Mouse (Mus musculus): ENCODE results near the gene Alpk1. TPM values are rescaled to one million over a fixed set of nuclear protein-coding genes. Genes with fewer than 3 reads are reported as not detected.
A peak's percentile ranks its signal among the peaks of the same experiment; 100 is the strongest.

Gene Alpk1
- polyA plus RNA-seq (2015; fragmentation: Nextera tagmentation; extraction: Ambion mirVana) = 0.61 and 0.80 TPM in 2 replicates

DNA sequence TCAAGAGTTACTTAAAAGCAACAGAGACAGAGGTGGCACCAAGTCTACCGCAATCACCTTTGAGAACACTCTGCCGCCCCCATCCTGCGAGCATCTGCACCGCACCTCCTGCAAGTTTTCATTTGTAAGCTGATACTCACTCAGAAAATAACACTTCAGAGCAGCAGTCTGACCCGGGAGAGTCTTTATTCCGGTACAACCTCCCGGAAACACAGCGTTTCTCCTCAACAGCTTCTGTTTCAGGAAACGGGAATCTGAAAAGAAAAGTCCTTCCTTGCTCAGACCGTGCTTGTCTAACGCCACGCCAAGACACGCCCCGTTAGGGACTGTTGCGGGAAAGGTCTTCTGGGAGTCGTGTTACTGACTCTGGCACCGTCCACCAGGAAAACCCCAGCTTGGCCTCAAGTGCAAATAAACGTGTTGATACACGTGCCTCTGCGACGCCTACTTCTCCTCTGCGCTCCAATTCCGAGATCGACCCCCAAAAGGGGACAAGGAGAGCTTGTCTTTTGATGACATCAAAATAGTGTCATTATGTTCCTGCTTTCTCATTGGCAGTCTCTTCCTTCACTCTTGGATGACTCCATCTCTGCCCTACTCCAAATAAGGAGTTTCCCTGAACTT, at the start of gene Alpk1:
Gene Alpk1 (minus strand): TSS at position 507 of the 624 bp plus-strand sequence.
- peak within 1 kb of the TSS; percentile 61 for H3K4me2 ChIP-seq
- ATAC-seq (ENCODE audit: low read depth) = no peak
- WGBS = 2% methylated on average over 24 of the region's 24 CpGs
- no peaks in the 10 kb centered on the region for H3K36me3 ChIP-seq
- H3K9me3 ChIP-seq = no peaks in the 10 kb centered on the region
- peaks cover 5% of the 10 kb centered on the region for H3K27me3 ChIP-seq
- H3K4me3 ChIP-seq = peak within 1 kb of the TSS; percentile 39
- no peak within 1 kb of the TSS for H3K27ac ChIP-seq (replicated peaks)
- H3K9ac ChIP-seq = 0 out of 2 replicates have a peak within 1 kb of the TSS, but pooled peaks have one; percentile 46
- H3K4me1 ChIP-seq (replicated peaks) = peaks cover 6% of the 10 kb centered on the region

DNA sequence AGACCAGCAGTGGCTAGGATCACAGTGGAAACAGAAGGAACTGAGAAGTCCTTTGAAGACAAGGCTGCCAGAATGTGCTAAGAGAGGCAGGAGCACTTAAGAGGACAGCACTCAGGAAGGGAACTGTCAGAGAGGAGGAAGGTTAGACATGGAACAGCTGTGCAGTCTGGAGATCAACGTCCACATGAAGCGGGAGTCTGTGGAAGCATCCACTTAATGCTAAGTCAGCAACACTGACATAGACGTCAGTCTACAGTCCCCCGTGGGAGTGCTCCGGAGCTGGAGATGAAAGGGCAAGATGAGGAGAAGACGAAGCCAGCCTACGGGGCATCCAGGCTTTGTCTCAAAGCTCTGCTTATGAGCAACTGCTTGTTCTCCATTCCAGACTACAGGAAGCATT, 46.8 kb upstream of the Alpk1 start:
- Histone ChIP-seq H3K9ac (no peak overlapping the region), H3K4me3 (no peak overlapping the region), H3K9me3 (no peaks in the 10 kb centered on the region), H3K27ac (replicated peaks) (peak overlapping the region; percentile 55), H3K36me3 (peaks cover 3% of the 10 kb centered on the region), H3K27me3 (no peaks in the 10 kb centered on the region), H3K4me2 (0 out of 2 replicates have a peak overlapping the region, but pooled peaks have one; percentile 3), H3K4me1 (replicated peaks) (peaks cover 20% of the 10 kb centered on the region)
- 37% methylated on average over 7 of the region's 7 CpGs for WGBS
- ATAC-seq (ENCODE audit: low read depth) = 0 out of 2 replicates have a peak, but pooled peaks have one; percentile 37

- ATAC-seq (ENCODE audit: low read depth) = no peak
- Histone ChIP-seq H3K9ac (no peak overlapping the region), H3K4me2 (0 out of 2 replicates have a peak overlapping the region, but pooled peaks have one; percentile 3), H3K4me1 (replicated peaks) (peaks cover 20% of the 10 kb centered on the region), H3K36me3 (peaks cover 8% of the 10 kb centered on the region), H3K9me3 (no peaks in the 10 kb centered on the region), H3K27ac (replicated peaks) (peak overlapping the region; percentile 55), H3K27me3 (no peaks in the 10 kb centered on the region), H3K4me3 (no peak overlapping the region)
- WGBS = 44% methylated on average over 7 of the region's 7 CpGs
Observed at GRCm38 (mm10) chr3:127826503-127826902, 46.2 kb upstream of the Alpk1 start.

- ATAC-seq (ENCODE audit: low read depth) = no peak
- Histone ChIP-seq H3K9ac (no peak overlapping the region), H3K4me1 (replicated peaks) (peaks cover 17% of the 10 kb centered on the region), H3K36me3 (peaks cover 25% of the 10 kb centered on the region), H3K4me2 (no peak overlapping the region), H3K27me3 (no peaks in the 10 kb centered on the region), H3K9me3 (no peaks in the 10 kb centered on the region), H3K4me3 (no peak overlapping the region), H3K27ac (replicated peaks) (no peak overlapping the region)
- WGBS = 62% methylated on average over 17 of the region's 17 CpGs
Observed at GRCm38 (mm10) chr3:127823886-127824863, 43.8 kb upstream of the Alpk1 start.

GRCm38 (mm10) chr3:127821209-127821608, 40.9 kb upstream of the Alpk1 start:
- Histone ChIP-seq H3K4me1 (replicated peaks) (peaks cover 5% of the 10 kb centered on the region; the same call in 1 of the 2 replicates), H3K27me3 (no peaks in the 10 kb centered on the region), H3K4me2 (no peak overlapping the region), H3K9ac (0 out of 2 replicates have a peak overlapping the region, but pooled peaks have one; percentile 8), H3K36me3 (peaks cover 37% of the 10 kb centered on the region), H3K9me3 (no peaks in the 10 kb centered on the region), H3K27ac (replicated peaks) (no peak overlapping the region), H3K4me3 (no peak overlapping the region)
- ATAC-seq (ENCODE audit: low read depth) = no peak
- 89% methylated on average over 5 of the region's 5 CpGs for WGBS

DNA sequence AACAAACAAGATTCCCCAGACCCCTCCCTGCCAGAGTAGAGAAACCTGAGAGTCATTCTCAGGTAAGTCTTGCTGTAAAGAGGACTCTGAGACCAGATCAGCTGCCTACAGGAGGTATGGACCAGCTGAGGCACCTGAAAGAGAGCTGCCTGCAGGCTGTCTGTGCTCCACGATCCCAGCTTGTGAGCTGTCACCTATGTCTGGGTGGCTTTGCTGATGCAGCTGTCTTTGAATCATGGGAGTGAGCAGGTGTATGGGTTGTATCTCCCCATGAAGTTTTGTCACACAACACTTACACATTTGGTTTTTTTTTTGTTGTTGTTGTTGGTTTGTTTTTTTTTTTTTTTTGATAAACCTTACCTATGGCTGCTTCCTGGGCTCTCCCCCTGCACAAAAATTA, 40.1 kb upstream of the Alpk1 start:
- H3K9ac ChIP-seq = no peak overlapping the region
- H3K9me3 ChIP-seq = no peaks in the 10 kb centered on the region
- H3K4me3 ChIP-seq = no peak overlapping the region
- H3K36me3 ChIP-seq = peaks cover 39% of the 10 kb centered on the region
- no peaks in the 10 kb centered on the region for H3K27me3 ChIP-seq
- peaks cover 5% of the 10 kb centered on the region; the same call in 1 of the 2 replicates for H3K4me1 ChIP-seq (replicated peaks)
- ATAC-seq (ENCODE audit: low read depth) = no peak
- no peak overlapping the region for H3K4me2 ChIP-seq
- H3K27ac ChIP-seq (replicated peaks) = no peak overlapping the region
- 95% methylated on average over 1 of the region's 1 CpGs for WGBS

GRCm38 (mm10) chr3:127818694-127819663, 38.7 kb upstream of the Alpk1 start:
- Histone ChIP-seq H3K27me3 (no peaks in the 10 kb centered on the region), H3K36me3 (peaks cover 42% of the 10 kb centered on the region), H3K27ac (replicated peaks) (no peak overlapping the region), H3K4me1 (replicated peaks) (no peaks in the 10 kb centered on the region), H3K4me3 (no peak overlapping the region), H3K9ac (no peak overlapping the region), H3K4me2 (no peak overlapping the region), H3K9me3 (no peaks in the 10 kb centered on the region)
- WGBS = 70% methylated on average over 11 of the region's 11 CpGs
- no peak for ATAC-seq (ENCODE audit: low read depth)

DNA sequence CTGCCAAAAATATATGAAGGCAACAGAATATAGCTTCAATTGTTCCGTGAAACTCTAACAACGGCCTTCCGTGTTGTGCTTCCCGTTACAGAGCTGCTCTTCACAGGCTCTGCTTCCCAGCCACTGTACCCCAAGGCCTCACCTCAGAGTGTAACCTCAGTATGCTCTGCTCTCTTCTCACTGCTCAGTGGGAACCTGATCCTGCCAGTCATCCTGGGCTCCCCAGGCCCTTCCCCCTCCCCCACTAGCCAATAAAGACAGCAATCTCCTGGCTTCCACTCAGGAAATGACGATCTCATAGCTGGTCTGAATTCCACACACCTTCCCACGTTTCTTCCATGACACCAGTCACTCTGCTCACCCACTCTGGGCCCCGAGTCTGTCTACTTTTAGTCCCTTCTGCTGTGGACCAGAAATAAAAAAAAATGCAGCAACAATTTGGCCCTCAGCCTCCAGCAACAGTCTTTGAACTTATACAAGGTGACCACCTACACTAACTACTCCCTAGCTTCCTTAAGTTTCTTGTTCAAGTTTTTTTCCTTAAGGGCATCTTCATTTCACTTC, 36.9 kb upstream of the Alpk1 start:
- Histone ChIP-seq H3K9me3 (no peaks in the 10 kb centered on the region), H3K4me2 (no peak overlapping the region), H3K27me3 (no peaks in the 10 kb centered on the region), H3K27ac (replicated peaks) (no peak overlapping the region), H3K36me3 (peaks cover 58% of the 10 kb centered on the region), H3K4me3 (no peak overlapping the region), H3K9ac (no peak overlapping the region), H3K4me1 (replicated peaks) (no peaks in the 10 kb centered on the region)
- WGBS = 67% methylated on average over 7 of the region's 7 CpGs
- ATAC-seq (ENCODE audit: low read depth) = no peak

DNA sequence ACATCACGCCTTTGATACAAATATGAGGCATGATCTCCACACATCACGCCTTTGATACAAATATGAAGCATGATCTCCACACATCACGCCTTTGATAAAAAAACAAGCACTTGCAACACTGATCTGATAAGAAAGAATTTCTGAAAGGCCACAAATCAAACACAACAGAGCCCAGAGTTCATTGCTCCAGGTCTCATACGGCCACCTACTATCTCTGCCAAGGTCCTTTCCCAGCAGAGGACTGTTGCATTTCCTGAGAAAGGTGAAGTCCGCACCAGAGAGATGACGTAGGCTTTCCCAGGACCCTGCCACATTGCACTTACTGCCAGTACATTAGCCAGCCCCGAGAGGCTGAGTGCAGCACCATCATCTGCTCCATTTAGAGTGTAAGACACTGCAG, 28.8 kb upstream of the Alpk1 start:
- Histone ChIP-seq H3K4me2 (no peak overlapping the region), H3K27ac (replicated peaks) (no peak overlapping the region), H3K4me1 (replicated peaks) (no peaks in the 10 kb centered on the region), H3K9ac (no peak overlapping the region), H3K9me3 (no peaks in the 10 kb centered on the region), H3K36me3 (peaks cover 73% of the 10 kb centered on the region), H3K4me3 (no peak overlapping the region), H3K27me3 (no peaks in the 10 kb centered on the region)
- no peak for ATAC-seq (ENCODE audit: low read depth)
- WGBS = 90% methylated on average over 7 of the region's 7 CpGs

DNA sequence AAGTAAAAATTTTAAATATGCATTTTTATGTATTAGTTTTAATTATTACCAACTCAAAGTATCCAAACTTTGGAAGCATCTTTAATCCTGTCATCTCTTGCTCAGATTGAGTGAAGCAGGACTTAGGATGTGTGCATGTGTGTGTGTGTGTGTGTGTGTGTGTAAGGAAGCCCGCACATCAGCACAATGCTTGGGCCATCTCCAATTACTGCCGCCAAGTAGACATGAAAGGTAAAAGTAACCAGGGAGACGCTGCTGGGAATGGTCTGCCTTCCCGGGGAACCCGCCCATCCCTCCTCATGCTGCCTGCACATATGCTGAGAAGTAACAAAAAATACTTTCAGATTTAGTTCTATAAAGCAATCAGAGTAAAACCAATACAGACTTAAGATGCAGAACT, 27.5 kb upstream of the Alpk1 start:
- H3K27me3 ChIP-seq = no peaks in the 10 kb centered on the region
- H3K4me3 ChIP-seq = no peak overlapping the region
- no peak for ATAC-seq (ENCODE audit: low read depth)
- no peak overlapping the region for H3K27ac ChIP-seq (replicated peaks)
- peaks cover 61% of the 10 kb centered on the region for H3K36me3 ChIP-seq
- H3K4me1 ChIP-seq (replicated peaks) = no peaks in the 10 kb centered on the region
- WGBS = 27% methylated on average over 5 of the region's 5 CpGs
- no peaks in the 10 kb centered on the region for H3K9me3 ChIP-seq
- H3K4me2 ChIP-seq = no peak overlapping the region
- H3K9ac ChIP-seq = no peak overlapping the region

DNA sequence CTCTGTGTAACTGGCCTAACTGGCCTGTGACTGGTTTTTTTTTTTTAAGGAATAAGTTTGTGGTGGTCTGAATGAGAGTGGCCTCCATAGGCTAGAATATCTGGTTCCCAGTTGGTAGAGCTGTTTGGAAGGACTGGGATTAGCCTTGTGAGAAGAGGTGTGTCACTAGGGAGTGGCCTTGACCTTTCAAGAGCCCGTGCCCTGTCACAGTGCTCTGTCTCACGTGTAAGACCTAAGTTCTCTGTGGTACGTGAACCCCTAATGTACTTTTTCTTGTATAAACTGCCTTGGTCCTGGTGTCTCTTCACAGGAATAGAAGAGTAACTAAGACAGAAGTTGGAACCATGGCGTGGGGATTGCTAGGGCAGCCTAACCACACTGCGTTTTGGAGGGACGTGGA, 25.7 kb upstream of the Alpk1 start:
- Histone ChIP-seq H3K9ac (no peak overlapping the region), H3K27ac (replicated peaks) (no peak overlapping the region), H3K4me1 (replicated peaks) (no peaks in the 10 kb centered on the region), H3K4me2 (no peak overlapping the region), H3K27me3 (no peaks in the 10 kb centered on the region), H3K4me3 (no peak overlapping the region), H3K36me3 (peaks cover 44% of the 10 kb centered on the region), H3K9me3 (no peaks in the 10 kb centered on the region)
- WGBS = 92% methylated on average over 6 of the region's 6 CpGs
- ATAC-seq (ENCODE audit: low read depth) = no peak

All from neural tube, embryonic 13.5 days (tissue).